Mouse (Mus musculus) testis, adult 2 months (tissue): ENCODE results near the gene Pear1.

ENCODE experiments used
- CTCF ChIP-seq: fragments of 200-500 bp; IDR thresholded peaks from 2 replicates; pipeline ENCODE4 v1.5.1; 2012; ENCODE audit warnings: low read depth, mild to moderate bottlenecking, inconsistent platforms, low read length, moderate library complexity; ENCODE audit not compliant: control insufficient read depth, insufficient read depth, insufficient replicate concordance
- POLR2A ChIP-seq: fragments of 200-500 bp; IDR thresholded peaks from 2 replicates; pipeline ENCODE4 v1.6.1; 2012; ENCODE audit warnings: low read depth, mild to moderate bottlenecking, inconsistent platforms, low read length, moderate library complexity; ENCODE audit not compliant: control insufficient read depth

GRCm38 (mm10) chr3:87794922-87795325 lies 29.2 kb downstream of the Pear1 start, which contains the start of gene Ntrk1:
- TF ChIP-seq POLR2A (no peak), CTCF (no peak)
